Mouse (Mus musculus): ENCODE data around the gene Prl8a8.

Prl8a8 gene

DNA sequence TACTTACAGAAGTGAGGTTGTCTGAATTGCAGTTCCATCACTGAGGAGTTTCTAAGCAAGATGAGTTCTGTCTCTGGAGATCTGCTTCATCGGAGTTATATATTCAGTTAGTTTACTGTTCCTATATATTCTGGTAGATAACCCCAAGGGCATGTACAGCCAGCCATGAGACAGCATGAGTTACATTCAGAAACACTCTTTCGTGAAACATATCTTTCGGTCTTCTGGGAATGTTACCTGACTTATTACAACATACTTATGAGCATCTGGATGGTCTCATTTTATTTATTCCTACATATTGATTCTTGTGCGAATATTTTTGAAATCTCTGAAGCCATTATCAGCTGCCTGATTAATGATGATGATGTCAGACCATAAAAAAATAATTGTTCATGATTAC lies at the start of gene Prl8a8:
TSS of gene Prl8a8 (minus strand) at position 101 of the 400 bp plus-strand sequence.
- DNase-seq (ENCODE audit: low read depth, low spot score): no peak

- DNase-seq (ENCODE audit: low read depth, low spot score): no peak
Observed at GRCm38 (mm10) chr13:27553336-27553735, 40.3 kb upstream of the Prl8a8 start.

DNA sequence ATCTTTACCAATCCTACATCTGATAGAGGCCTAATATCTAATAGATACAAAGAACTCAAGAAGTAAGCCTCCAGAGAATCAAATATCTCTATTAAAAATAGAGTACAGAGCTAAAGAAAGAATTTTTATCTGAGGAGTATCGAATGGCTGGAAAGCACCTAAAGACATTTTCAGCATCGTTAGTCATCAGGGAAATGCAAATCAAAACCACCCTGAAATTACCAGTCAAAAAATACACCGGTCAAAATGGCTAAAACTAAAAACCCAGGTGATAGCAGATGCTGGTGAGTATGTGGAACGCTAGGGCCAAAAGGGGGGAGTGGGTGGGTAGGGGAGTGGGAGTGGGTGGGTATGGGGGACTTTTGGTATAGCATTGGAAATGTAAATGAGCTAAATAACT lies 10.1 kb upstream of the Prl8a8 start:
- no peak for DNase-seq (ENCODE audit: low read depth, low spot score)

GRCm38 (mm10) chr13:27507645-27508044 lies 5.4 kb downstream of the Prl8a8 start:
- DNase-seq (ENCODE audit: low read depth, low spot score): no peak
